Mouse (Mus musculus) liver, postnatal 0 days (tissue): Measurements from ENCODE around the gene Chst11.

Source experiments
- CTCF ChIP-seq: sonication (generic); IDR thresholded peaks from 2 replicates; pipeline ENCODE4 v1.5.1; 2016; ENCODE audit warnings: antibody characterized with exemption, low read depth
- EP300 ChIP-seq: IDR thresholded peaks from 2 replicates; pipeline ENCODE4 v1.6.1; 2016; ENCODE audit warnings: antibody characterized with exemption, low read depth, mild to moderate bottlenecking

- TF ChIP-seq CTCF (peak; percentile 56), EP300 (no peak)
Measured at GRCm38 (mm10) chr10:82985700-82986131, 418 bp downstream of the Chst11 start.
